11 mouse cellular contexts compared by ENCODE assay signal in the genomic region with DNA sequence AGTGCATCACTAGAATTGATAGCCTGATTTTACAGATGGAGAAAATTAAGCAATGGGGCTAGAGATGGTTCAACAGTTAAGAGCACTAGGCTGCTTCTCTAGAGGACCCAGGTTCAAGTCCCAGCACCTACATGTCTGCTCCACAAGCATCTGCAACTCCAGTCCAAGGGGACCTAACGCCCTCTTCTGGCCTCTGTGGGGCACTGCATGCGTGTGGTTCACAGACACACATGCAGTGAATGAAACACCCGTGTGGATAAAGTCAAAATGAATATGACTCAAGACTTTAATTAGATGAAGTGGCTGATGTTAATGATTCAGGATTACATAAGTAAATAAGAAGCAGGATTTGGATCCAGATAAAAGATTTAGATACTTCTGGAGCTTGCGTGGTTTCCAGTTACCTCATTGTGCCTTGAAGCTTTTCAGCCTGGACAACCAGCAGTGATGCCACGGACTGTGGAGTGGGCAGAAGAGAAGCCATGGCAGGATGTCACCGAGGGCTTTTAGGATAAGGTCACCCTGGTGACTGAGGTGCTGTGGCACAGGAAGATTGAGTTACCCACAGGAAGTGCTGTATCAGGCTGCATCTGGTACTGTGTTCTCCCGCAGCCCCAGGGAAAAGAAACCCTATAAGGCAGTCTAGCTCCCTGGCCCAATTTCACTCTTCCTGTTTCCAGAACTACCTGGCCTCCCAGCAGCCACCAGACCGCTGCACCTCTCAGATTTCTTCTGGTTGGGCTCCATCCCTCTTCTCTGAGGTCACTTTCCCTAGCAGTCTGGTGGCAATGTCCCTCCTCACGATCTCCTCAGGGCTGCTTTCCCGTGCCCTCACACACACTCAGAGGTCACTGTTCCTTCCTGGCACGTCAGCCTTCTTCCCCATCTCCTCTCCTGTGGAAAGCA.
DNase-seq lines count a peak whose midpoint lies in the region; ATAC-seq and TF ChIP-seq lines count a peak whose summit lies in the region.
"Had no signal": no experiment of that assay in that cellular context is flagged by ENCODE, and none has a peak within 500 bp of the region (broad histone marks: within the 10 kb centered on the region; RNA-seq: fewer than 3 reads in every experiment).

No protein-coding gene starts in this region.

- peak overlapping the region; percentile 44 for H3K27ac ChIP-seq in heart, embryonic 15.5 days
- no peak overlapping the region for H3K27ac ChIP-seq in thymus, adult 2 months (ENCODE audit: control insufficient read depth, insufficient read depth, low read length)
- peak overlapping the region; percentile 71 for H3K27ac ChIP-seq in heart, embryonic 16.5 days (ENCODE audit: low read length)
- H3K27ac ChIP-seq: hindbrain, embryonic 15.5 days had no signal

- 0 out of 2 replicates have a peak, but pooled peaks have one; percentile 22 for TF ChIP-seq CTCF in thymus, adult 2 months (IDR thresholded peaks at IDR 0.05; ENCODE audit: borderline replicate concordance, control insufficient read depth, extremely low read depth, insufficient read depth, low read length, poor library complexity)

- H3K4me2 ChIP-seq in heart, embryonic 15.5 days = no peak overlapping the region
- H3K4me2 ChIP-seq in heart, embryonic 16.5 days (ENCODE audit: low read depth, low read length) = no peak overlapping the region
- H3K4me2 ChIP-seq: hindbrain, embryonic 15.5 days had no signal

- H3K27me3 ChIP-seq in heart, embryonic 15.5 days = no peaks in the 10 kb centered on the region
- H3K27me3 ChIP-seq in thymus, adult 2 months (ENCODE audit: control insufficient read depth, insufficient read depth, low read length) = no peaks in the 10 kb centered on the region
- H3K27me3 ChIP-seq in heart, embryonic 16.5 days (ENCODE audit: control insufficient read depth, insufficient read depth, low read length) = no peaks in the 10 kb centered on the region
- H3K27me3 ChIP-seq: hindbrain, embryonic 15.5 days had no signal

- 0 out of 2 replicates have a peak, but pooled peaks cover 5% of the 10 kb centered on the region for H3K9me3 ChIP-seq in heart, embryonic 15.5 days (replicated peaks)
- peaks cover 10% of the 10 kb centered on the region for H3K9me3 ChIP-seq in heart, embryonic 16.5 days (replicated peaks; ENCODE audit: control insufficient read depth, low read length)
- H3K9me3 ChIP-seq: hindbrain, embryonic 15.5 days had no signal

- no peak for TF ChIP-seq POLR2A in thymus, adult 2 months (IDR thresholded peaks at IDR 0.05; ENCODE audit: control insufficient read depth, extremely low read depth, insufficient read depth, low read length, poor library complexity)

- DNase-seq in heart, postnatal 10 days = no peak
- peak; percentile 21 for DNase-seq in thymus, adult 2 months
- no peak for DNase-seq in thymus, adult 18-20 months
- no peak for DNase-seq in Muller cell, postnatal 12 days (ENCODE audit: inconsistent ontology term)
- no peak for DNase-seq in spleen, adult 18-20 months
- DNase-seq in ovary, postnatal 36 days (ENCODE audit: low spot score) = no peak
- DNase-seq: cerebellum, adult 11 months; right cerebral cortex, postnatal 4 days had no signal

- H3K9ac ChIP-seq in heart, embryonic 15.5 days = no peak overlapping the region
- H3K9ac ChIP-seq in heart, embryonic 16.5 days (ENCODE audit: low read length) = no peak overlapping the region
- H3K9ac ChIP-seq: hindbrain, embryonic 15.5 days had no signal

- H3K36me3 ChIP-seq in heart, embryonic 15.5 days = peaks cover 23% of the 10 kb centered on the region; the same call in 1 of the 2 replicates
- no peaks in the 10 kb centered on the region for H3K36me3 ChIP-seq in thymus, adult 2 months (ENCODE audit: control insufficient read depth, insufficient read depth, low read length)
- H3K36me3 ChIP-seq in heart, embryonic 16.5 days (ENCODE audit: control insufficient read depth, insufficient read depth) = peaks cover 15% of the 10 kb centered on the region
- H3K36me3 ChIP-seq: hindbrain, embryonic 15.5 days had no signal

- H3K4me1 ChIP-seq in heart, embryonic 15.5 days (replicated peaks) = peaks cover 34% of the 10 kb centered on the region
- H3K4me1 ChIP-seq in thymus, adult 2 months (replicated peaks; ENCODE audit: control insufficient read depth, insufficient read depth, low read length) = peaks cover 14% of the 10 kb centered on the region
- H3K4me1 ChIP-seq in heart, embryonic 16.5 days (ENCODE audit: control insufficient read depth, insufficient read depth, low read length) = peaks cover 26% of the 10 kb centered on the region

- no peak for ATAC-seq in heart, embryonic 15.5 days (replicated peaks; ENCODE audit: insufficient number of reproducible peaks, insufficient read depth, low FRiP score, low read depth)
- ATAC-seq in heart, embryonic 16.5 days (replicated peaks; ENCODE audit: extremely low read depth, insufficient read depth, low FRiP score) = peak; percentile 15; the same call in 1 of the 2 replicates

- H3K4me3 ChIP-seq in heart, embryonic 15.5 days = no peak overlapping the region
- no peak overlapping the region for H3K4me3 ChIP-seq in thymus, adult 2 months (ENCODE audit: control insufficient read depth, insufficient read depth, low read length)
- H3K4me3 ChIP-seq in heart, embryonic 16.5 days (ENCODE audit: low read length) = no peak overlapping the region
- H3K4me3 ChIP-seq: hindbrain, embryonic 15.5 days had no signal

- intact Hi-C loops in heart, postnatal 10 days (cut with DNase I) = no loop called here

- WGBS in heart, embryonic 15.5 days = 74% methylated on average over 11 of the region's 11 CpGs
- 38% methylated on average over 11 of the region's 11 CpGs for whole genome bisulfite sequencing in thymus, adult 2 months
- WGBS in heart, embryonic 16.5 days = 64% methylated on average over 11 of the region's 11 CpGs
